Mouse (Mus musculus): ENCODE data around the gene Nr5a1.

The Nr5a1 gene

DNA sequence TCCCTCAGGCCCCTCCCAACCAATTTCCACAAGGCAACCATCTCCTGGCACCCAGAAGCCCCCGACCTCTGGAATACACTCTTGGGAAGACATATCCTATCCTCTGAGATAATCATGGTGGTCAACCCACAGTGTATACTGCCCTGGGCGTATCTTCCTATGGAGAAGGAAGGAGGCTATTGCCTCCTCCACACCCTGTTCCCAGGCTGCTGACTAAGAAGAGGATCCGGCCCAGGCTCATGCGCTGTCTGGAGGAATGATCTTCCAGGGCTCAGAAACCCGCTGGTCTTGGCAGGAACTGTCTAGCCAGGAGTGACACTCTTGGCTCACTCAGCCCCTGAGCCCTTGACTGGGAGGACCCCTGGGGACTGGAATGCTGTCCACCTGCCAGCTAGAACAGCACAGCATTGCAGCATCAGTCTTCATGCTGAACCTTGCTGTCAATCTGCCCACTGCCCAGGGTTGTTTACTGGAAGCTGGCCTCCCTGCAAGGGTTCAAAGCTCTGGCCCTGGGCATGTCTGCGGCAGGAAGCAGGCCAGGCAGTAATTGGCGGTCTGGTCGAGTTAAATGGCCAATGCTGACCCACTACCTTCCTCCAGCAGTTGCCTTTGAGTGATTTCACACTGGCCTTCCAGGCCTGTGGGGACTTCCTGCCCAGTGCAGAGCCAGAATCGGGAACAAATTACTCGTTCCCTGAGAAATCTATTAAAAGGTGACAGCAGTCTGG is 61.6 kb downstream of the Nr5a1 start:
- peaks cover 33% of the 10 kb centered on the region for H3K27me3 ChIP-seq (ENCODE audit: insufficient read depth, low read length)
- peaks cover 9% of the 10 kb centered on the region for H3K4me1 ChIP-seq (replicated peaks; ENCODE audit: low read depth, low read length)
- no peaks in the 10 kb centered on the region for H3K36me3 ChIP-seq (ENCODE audit: insufficient read depth, low read length)
- no peak overlapping the region for H3K4me3 ChIP-seq (replicated peaks; ENCODE audit: low read length)
- no peak for TF ChIP-seq CTCF (conservative IDR thresholded peaks at IDR 0.05; ENCODE audit: low read length)
- no peak for TF ChIP-seq POU5F1 (IDR thresholded peaks at IDR 0.05; ENCODE audit: borderline replicate concordance, low read length)
- no peak for TF ChIP-seq NANOG (IDR thresholded peaks at IDR 0.05; ENCODE audit: borderline replicate concordance, low read length)
- peaks cover 6% of the 10 kb centered on the region; the same call in 1 of the 2 replicates for H3K9me3 ChIP-seq (ENCODE audit: low read length)

DNA sequence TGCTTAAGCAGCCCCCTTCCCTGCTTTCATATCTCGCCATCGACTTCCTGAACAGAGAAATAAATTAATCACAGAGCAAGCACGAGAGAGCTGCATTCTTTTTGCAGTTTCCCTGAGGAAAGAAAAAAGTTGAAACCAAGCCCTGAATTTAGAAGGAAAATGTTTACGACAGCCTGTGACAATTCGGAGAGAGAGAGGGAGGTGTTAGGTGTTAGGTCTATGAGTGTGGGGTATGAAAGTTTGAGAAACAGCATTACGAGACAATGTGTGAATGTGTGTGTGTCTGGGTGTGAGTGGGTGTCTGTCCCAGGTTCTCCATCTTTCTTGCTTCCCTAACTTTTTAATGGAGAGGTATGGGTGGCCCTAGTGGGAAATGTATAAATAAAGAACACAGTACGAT is 62.2 kb downstream of the Nr5a1 start:
- H3K9me3 ChIP-seq (ENCODE audit: low read length) = peaks cover 6% of the 10 kb centered on the region; the same call in 1 of the 2 replicates
- H3K4me1 ChIP-seq (replicated peaks; ENCODE audit: low read depth, low read length) = peaks cover 13% of the 10 kb centered on the region
- no peak overlapping the region for H3K4me3 ChIP-seq (replicated peaks; ENCODE audit: low read length)
- H3K27me3 ChIP-seq (ENCODE audit: insufficient read depth, low read length) = peaks cover 27% of the 10 kb centered on the region
- TF ChIP-seq POU5F1 (IDR thresholded peaks at IDR 0.05; ENCODE audit: borderline replicate concordance, low read length) = no peak
- no peak for TF ChIP-seq CTCF (conservative IDR thresholded peaks at IDR 0.05; ENCODE audit: low read length)
- TF ChIP-seq NANOG (IDR thresholded peaks at IDR 0.05; ENCODE audit: borderline replicate concordance, low read length) = no peak
- H3K36me3 ChIP-seq (ENCODE audit: insufficient read depth, low read length) = no peaks in the 10 kb centered on the region

DNA sequence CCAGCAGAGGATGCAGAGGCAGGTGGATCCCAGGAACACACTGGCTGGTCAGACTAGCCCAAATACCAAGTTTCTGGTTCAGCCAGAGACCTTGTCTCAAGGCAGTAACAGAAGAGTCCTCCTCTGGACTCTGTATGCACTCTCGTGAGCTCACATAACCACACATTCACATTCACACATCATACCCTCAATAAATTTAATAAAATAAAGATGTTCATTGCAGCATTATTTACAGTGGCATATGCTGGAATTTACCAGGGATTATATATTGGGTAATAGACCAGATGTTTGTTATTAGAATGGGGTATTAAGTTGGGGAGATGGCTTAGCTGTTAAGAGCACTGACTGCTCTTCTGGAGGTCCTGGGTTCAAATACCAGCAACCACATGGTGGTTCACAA is 64.0 kb downstream of the Nr5a1 start:
- TF ChIP-seq CTCF (conservative IDR thresholded peaks at IDR 0.05; ENCODE audit: low read length) (no peak), POU5F1 (IDR thresholded peaks at IDR 0.05; ENCODE audit: borderline replicate concordance, low read length) (no peak), NANOG (IDR thresholded peaks at IDR 0.05; ENCODE audit: borderline replicate concordance, low read length) (no peak)

DNA sequence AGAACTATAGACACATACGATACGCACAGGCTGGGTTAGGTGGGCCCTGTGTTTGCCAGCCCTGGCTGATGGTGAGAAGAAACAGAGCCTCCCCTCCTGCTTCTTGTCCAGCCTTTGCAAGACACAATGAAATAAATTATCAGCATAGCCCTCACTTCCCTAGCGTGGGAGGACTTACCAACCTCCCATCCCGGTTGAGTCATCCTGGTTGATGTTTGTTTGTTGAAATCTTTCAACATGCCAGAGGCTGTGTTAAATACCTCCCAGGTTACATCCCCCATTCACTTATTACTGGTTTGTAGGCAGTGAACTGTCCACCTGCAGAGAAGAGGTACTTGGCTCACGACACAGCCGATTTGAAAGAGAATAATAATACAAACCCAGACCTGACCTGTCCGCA is 66.7 kb downstream of the Nr5a1 start:
- H3K27me3 ChIP-seq (ENCODE audit: insufficient read depth, low read length) = peaks cover 8% of the 10 kb centered on the region; the same call in 1 of the 2 replicates
- peaks cover 24% of the 10 kb centered on the region for H3K4me1 ChIP-seq (replicated peaks; ENCODE audit: low read depth, low read length)
- peaks cover 6% of the 10 kb centered on the region; the same call in 1 of the 2 replicates for H3K9me3 ChIP-seq (ENCODE audit: low read length)
- H3K36me3 ChIP-seq (ENCODE audit: insufficient read depth, low read length) = peaks cover under 1% of the 10 kb centered on the region; the same call in 1 of the 2 replicates
- no peak overlapping the region for H3K4me3 ChIP-seq (replicated peaks; ENCODE audit: low read length)
- TF ChIP-seq NANOG (IDR thresholded peaks at IDR 0.05; ENCODE audit: borderline replicate concordance, low read length) = no peak
- TF ChIP-seq CTCF (conservative IDR thresholded peaks at IDR 0.05; ENCODE audit: low read length) = no peak
- no peak for TF ChIP-seq POU5F1 (IDR thresholded peaks at IDR 0.05; ENCODE audit: borderline replicate concordance, low read length)

More for the DNA sequence above, 64.0 kb downstream of the Nr5a1 start:
- peaks cover 17% of the 10 kb centered on the region; the same call in 1 of the 2 replicates for H3K27me3 ChIP-seq (ENCODE audit: insufficient read depth, low read length)
- H3K36me3 ChIP-seq (ENCODE audit: insufficient read depth, low read length) = no peaks in the 10 kb centered on the region
- peaks cover 16% of the 10 kb centered on the region for H3K4me1 ChIP-seq (replicated peaks; ENCODE audit: low read depth, low read length)
- H3K9me3 ChIP-seq (ENCODE audit: low read length) = peaks cover 6% of the 10 kb centered on the region; the same call in 1 of the 2 replicates
- no peak overlapping the region for H3K4me3 ChIP-seq (replicated peaks; ENCODE audit: low read length)

DNA sequence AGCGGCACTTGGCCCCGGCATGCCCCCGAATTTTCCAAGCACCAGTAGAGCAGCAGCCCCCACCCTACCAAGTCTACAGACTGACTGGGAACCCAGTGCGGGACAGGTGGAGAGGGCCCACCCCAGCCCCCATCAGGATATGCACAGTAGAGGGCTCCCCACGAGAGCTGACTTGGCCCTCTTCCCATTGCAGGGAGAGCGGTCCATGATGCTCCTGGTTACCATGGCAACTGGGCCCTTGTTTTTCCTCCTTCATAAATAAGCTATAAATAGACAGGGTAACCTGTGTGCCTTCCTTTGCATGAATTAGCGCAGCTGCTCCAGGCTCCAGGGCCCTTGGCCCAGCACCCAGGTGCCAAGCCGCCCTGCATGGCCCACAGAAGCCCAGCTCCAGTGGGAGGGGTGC is 67.1 kb downstream of the Nr5a1 start:
- TF ChIP-seq CTCF (conservative IDR thresholded peaks at IDR 0.05; ENCODE audit: low read length) (no peak), POU5F1 (IDR thresholded peaks at IDR 0.05; ENCODE audit: borderline replicate concordance, low read length) (no peak), NANOG (IDR thresholded peaks at IDR 0.05; ENCODE audit: borderline replicate concordance, low read length) (no peak)
- peaks cover 26% of the 10 kb centered on the region for H3K4me1 ChIP-seq (replicated peaks; ENCODE audit: low read depth, low read length)
- H3K36me3 ChIP-seq (ENCODE audit: insufficient read depth, low read length) = peaks cover 5% of the 10 kb centered on the region
- H3K27me3 ChIP-seq (ENCODE audit: insufficient read depth, low read length) = 0 out of 2 replicates have a peak, but pooled peaks cover 5% of the 10 kb centered on the region
- H3K9me3 ChIP-seq (ENCODE audit: low read length) = peaks cover 6% of the 10 kb centered on the region; the same call in 1 of the 2 replicates
- no peak overlapping the region for H3K4me3 ChIP-seq (replicated peaks; ENCODE audit: low read length)

DNA sequence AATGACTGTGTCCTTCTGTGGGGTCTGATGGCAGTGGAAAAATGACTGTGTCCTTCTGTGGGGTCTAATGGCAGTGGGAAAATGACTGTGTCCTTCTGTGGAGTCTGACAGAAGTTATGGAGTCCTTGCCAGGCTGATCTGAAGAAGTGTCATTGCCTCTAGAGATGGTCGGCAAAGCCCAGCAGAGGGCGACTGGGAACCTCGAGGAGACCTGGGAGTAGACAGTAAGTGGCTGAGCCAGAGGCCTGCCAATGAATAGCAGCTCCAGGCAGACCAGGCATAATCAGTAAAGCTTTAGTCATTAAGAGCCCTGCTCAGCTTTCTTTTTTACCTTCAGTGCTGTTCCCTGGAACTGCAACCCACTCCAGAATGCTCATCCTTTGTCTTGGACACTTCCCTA is 68.4 kb downstream of the Nr5a1 start:
- peaks cover 38% of the 10 kb centered on the region for H3K4me1 ChIP-seq (replicated peaks; ENCODE audit: low read depth, low read length)

DNA sequence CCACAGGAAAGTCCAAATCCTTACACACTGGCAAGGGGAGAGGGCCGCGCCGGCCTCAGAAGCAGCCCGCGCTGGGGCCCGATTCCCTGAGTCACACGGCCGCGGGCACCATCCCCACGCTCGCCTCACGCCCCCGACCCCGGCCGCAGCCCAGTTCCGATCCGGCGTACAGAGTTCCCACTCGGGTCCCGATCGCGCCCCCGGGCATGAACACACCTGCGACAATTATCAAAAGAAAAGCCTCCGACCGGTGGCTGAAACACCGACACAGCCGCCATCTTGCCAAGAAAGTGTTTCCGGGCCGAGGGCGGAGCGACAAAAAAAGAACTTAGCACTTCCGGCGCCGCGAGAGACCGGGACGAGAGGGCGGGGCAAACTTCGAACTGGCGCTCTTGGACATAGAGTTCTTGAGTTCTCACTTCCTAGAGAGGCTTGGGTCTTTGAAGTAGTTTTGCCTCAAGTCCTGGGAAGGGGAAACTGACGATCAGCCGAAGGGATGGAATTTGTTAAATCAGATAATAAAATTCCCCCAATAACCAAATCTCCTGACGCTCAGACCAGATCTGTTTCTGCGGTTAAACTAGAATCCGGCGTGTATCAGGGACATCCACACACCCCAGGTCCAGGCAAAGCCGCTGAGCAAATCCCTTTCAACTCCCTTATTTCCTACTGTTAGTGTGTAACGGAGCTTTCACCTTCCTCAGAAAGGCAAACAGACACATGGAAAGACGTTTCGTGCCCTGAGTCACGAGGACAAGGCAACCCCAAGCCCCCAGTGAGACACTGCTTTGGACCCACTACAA is 70.5 kb downstream of the Nr5a1 start, which contains the start of gene Psmb7:
Psmb7 (minus strand) TSS at position 463 of the 803 bp plus-strand sequence.
- peaks cover 6% of the 10 kb centered on the region; the same call in 1 of the 2 replicates for H3K9me3 ChIP-seq (ENCODE audit: low read length)
- peaks cover 38% of the 10 kb centered on the region for H3K36me3 ChIP-seq (ENCODE audit: insufficient read depth, low read length)
- no peak for TF ChIP-seq POU5F1 (IDR thresholded peaks at IDR 0.05; ENCODE audit: borderline replicate concordance, low read length)
- no peak for TF ChIP-seq NANOG (IDR thresholded peaks at IDR 0.05; ENCODE audit: borderline replicate concordance, low read length)
- TF ChIP-seq CTCF (conservative IDR thresholded peaks at IDR 0.05; ENCODE audit: low read length) = no peak
- H3K4me1 ChIP-seq (replicated peaks; ENCODE audit: low read depth, low read length) = peaks cover 42% of the 10 kb centered on the region
- H3K27me3 ChIP-seq (ENCODE audit: insufficient read depth, low read length) = no peaks in the 10 kb centered on the region
- H3K4me3 ChIP-seq (replicated peaks; ENCODE audit: low read length) = peak within 1 kb of the TSS; percentile 98

More for the DNA sequence above, 68.4 kb downstream of the Nr5a1 start:
- H3K4me3 ChIP-seq (replicated peaks; ENCODE audit: low read length) = no peak overlapping the region
- H3K9me3 ChIP-seq (ENCODE audit: low read length) = peaks cover 6% of the 10 kb centered on the region; the same call in 1 of the 2 replicates
- peaks cover 17% of the 10 kb centered on the region for H3K36me3 ChIP-seq (ENCODE audit: insufficient read depth, low read length)
- TF ChIP-seq NANOG (IDR thresholded peaks at IDR 0.05; ENCODE audit: borderline replicate concordance, low read length) (no peak), CTCF (conservative IDR thresholded peaks at IDR 0.05; ENCODE audit: low read length) (peak; percentile 42)
- H3K27me3 ChIP-seq (ENCODE audit: insufficient read depth, low read length) = no peaks in the 10 kb centered on the region

Data from E14TG2a.4 (cell line).